Mouse (Mus musculus): Measurements from ENCODE around the gene Plppr2. TPM values are rescaled to one million over a fixed set of nuclear protein-coding genes. Genes with fewer than 3 reads are reported as not detected.

The Plppr2 gene
- total and polyA plus RNA-seq, 3 experiments = 1.3 to 13.9 TPM; not detected in 1

- Histone ChIP-seq H3K9ac (ENCODE audit: control insufficient read depth, low read depth, low read length, poor library complexity, severe bottlenecking) (no peak overlapping the region), H3K4me3 (ENCODE audit: control insufficient read depth in 1 of 2, insufficient read depth in 1 of 2, low read depth in 2 of 2, low read length in 2 of 2) (no peak overlapping the region), H3K36me3 (ENCODE audit: control insufficient read depth in 1 of 2, insufficient read depth in 2 of 2, low read length in 2 of 2) (no peaks in the 10 kb centered on the region), H3K79me2 (ENCODE audit: control insufficient read depth, insufficient read depth, low read length, poor library complexity) (no peaks in the 10 kb centered on the region), H3K27ac (ENCODE audit: control insufficient read depth, low read depth, low read length) (no peak overlapping the region), H3K9me3 (replicated peaks; ENCODE audit: insufficient read depth, low read length) (no peaks in the 10 kb centered on the region), H3K4me1 (ENCODE audit: control insufficient read depth in 1 of 2, insufficient read depth in 2 of 2, low read length in 2 of 2) (no peaks in the 10 kb centered on the region), H3K27me3 (ENCODE audit: control insufficient read depth in 1 of 2, insufficient read depth in 2 of 2, low read length in 2 of 2) (peaks cover 14 to 17% of the 10 kb centered on the region in 2 experiments)
- DNase-seq (ENCODE audit: low read depth, low spot score) = no peak
- TF ChIP-seq ZKSCAN1 (IDR thresholded peaks at IDR 0.05; ENCODE audit: low read depth, low read length) (no peak), TCF12 (IDR thresholded peaks at IDR 0.05; ENCODE audit: low read depth, low read length) (no peak), MYB (IDR thresholded peaks at IDR 0.05; ENCODE audit: low read depth, low read length) (no peak), TBP (IDR thresholded peaks at IDR 0.05; ENCODE audit: low read depth, low read length) (no peak), RCOR1 (IDR thresholded peaks at IDR 0.05; ENCODE audit: low read depth, low read length) (no peak), POLR2AphosphoS5 (IDR thresholded peaks at IDR 0.05; ENCODE audit: borderline replicate concordance, low read depth, low read length) (no peak), USF1 (IDR thresholded peaks at IDR 0.05; ENCODE audit: low read depth, low read length) (no peak), ZC3H11A (IDR thresholded peaks at IDR 0.05; ENCODE audit: low read depth, low read length) (no peak), GABPA (IDR thresholded peaks at IDR 0.05; ENCODE audit: low read depth, low read length) (no peak), POLR2A (IDR thresholded peaks at IDR 0.05; ENCODE audit: control insufficient read depth in 1 of 2, insufficient read depth in 1 of 2, low read depth in 1 of 2, low read length in 2 of 2, poor library complexity in 1 of 2) (no peak), RAD21 (IDR thresholded peaks at IDR 0.05; ENCODE audit: low read depth, low read length) (no peak), MAFK (IDR thresholded peaks at IDR 0.05; ENCODE audit: borderline replicate concordance, low read depth, low read length) (no peak), HCFC1 (IDR thresholded peaks at IDR 0.05; ENCODE audit: low read depth, low read length) (no peak), MEF2A (IDR thresholded peaks at IDR 0.05; ENCODE audit: extremely low read depth, insufficient replicate concordance, low read depth, low read length, poor library complexity, severe bottlenecking) (no peak), MYC (IDR thresholded peaks at IDR 0.05; ENCODE audit: low read depth, low read length) (no peak), CHD2 (IDR thresholded peaks at IDR 0.05; ENCODE audit: low read length) (no peak), UBTF (IDR thresholded peaks at IDR 0.05; ENCODE audit: borderline replicate concordance, insufficient read depth, low read depth, low read length) (no peak), E2F4 (IDR thresholded peaks at IDR 0.05; ENCODE audit: borderline replicate concordance, low read depth, low read length) (no peak), GATA1 (IDR thresholded peaks at IDR 0.05; ENCODE audit: low read depth, low read length) (no peak), CHD1 (IDR thresholded peaks at IDR 0.05; ENCODE audit: low read depth, low read length) (no peak)
These were observed 41.7 kb downstream of the Plppr2 start for GRCm38 (mm10) chr9:21978398-21979128.

GRCm38 (mm10) chr9:21983911-21984310, 47.1 kb downstream of the Plppr2 start:
- Histone ChIP-seq H3K4me1 (ENCODE audit: control insufficient read depth in 1 of 2, insufficient read depth in 2 of 2, low read length in 2 of 2) (no peaks in the 10 kb centered on the region), H3K4me3 (ENCODE audit: control insufficient read depth in 1 of 2, insufficient read depth in 1 of 2, low read depth in 2 of 2, low read length in 2 of 2) (no peak overlapping the region), H3K9me3 (replicated peaks; ENCODE audit: insufficient read depth, low read length) (no peaks in the 10 kb centered on the region), H3K27ac (ENCODE audit: control insufficient read depth, low read depth, low read length) (no peak overlapping the region), H3K79me2 (ENCODE audit: control insufficient read depth, insufficient read depth, low read length, poor library complexity) (no peaks in the 10 kb centered on the region), H3K36me3 (ENCODE audit: control insufficient read depth in 1 of 2, insufficient read depth in 2 of 2, low read length in 2 of 2) (no peaks in the 10 kb centered on the region), H3K27me3 (ENCODE audit: control insufficient read depth in 1 of 2, insufficient read depth in 2 of 2, low read length in 2 of 2) (peaks cover 31 to 47% of the 10 kb centered on the region in 2 experiments), H3K9ac (ENCODE audit: control insufficient read depth, low read depth, low read length, poor library complexity, severe bottlenecking) (no peak overlapping the region)
- no peak for DNase-seq (ENCODE audit: low read depth, low spot score)
- TF ChIP-seq ZNF384 (IDR thresholded peaks at IDR 0.05; ENCODE audit: low read depth, low read length) (no peak), NRF1 (IDR thresholded peaks at IDR 0.05; ENCODE audit: insufficient read depth, low read depth, low read length, poor library complexity, severe bottlenecking) (no peak), E2F4 (IDR thresholded peaks at IDR 0.05; ENCODE audit: borderline replicate concordance, low read depth, low read length) (no peak), ZC3H11A (IDR thresholded peaks at IDR 0.05; ENCODE audit: low read depth, low read length) (no peak), RCOR1 (IDR thresholded peaks at IDR 0.05; ENCODE audit: low read depth, low read length) (no peak), MAZ (IDR thresholded peaks at IDR 0.05; ENCODE audit: low read depth, low read length) (no peak)
